Mouse (Mus musculus) MEL (cell line): Measurements from ENCODE around the gene Zfp92.

Source experiments
- CHD2 ChIP-seq: IDR thresholded peaks from 2 replicates; pipeline ENCODE4 v1.6.1; 2011; ENCODE audit warnings: low read length, improper control_type of control experiment
- CTCF ChIP-seq, 3 experiments: IDR thresholded peaks in 2 of 3; conservative IDR thresholded peaks in 1 of 3; 2 replicates each; pipeline ENCODE4 v1.5.1; 2011 to 2012; ENCODE audit warnings: low read length in 3 of 3, low read depth in 2 of 3, mild to moderate bottlenecking in 2 of 3, improper control_type of control experiment in 1 of 3, inconsistent platforms in 1 of 3, mixed read lengths in 1 of 3, moderate library complexity in 1 of 3; ENCODE audit not compliant: control insufficient read depth in 1 of 3, insufficient read depth in 1 of 3, poor library complexity in 1 of 3, severe bottlenecking in 1 of 3
- E2F4 ChIP-seq: IDR thresholded peaks from 2 replicates; pipeline ENCODE4 v1.6.1; 2011; ENCODE audit warnings: low read depth, low read length, improper control_type of control experiment, borderline replicate concordance
- ELF1 ChIP-seq: IDR thresholded peaks from 2 replicates; pipeline ENCODE4 v1.6.1; 2014; ENCODE audit warnings: low read depth, mild to moderate bottlenecking, inconsistent platforms, low read length, improper control_type of control experiment, moderate library complexity
- KAT2A ChIP-seq: conservative IDR thresholded peaks from 2 replicates; pipeline ENCODE4 v1.6.1; 2012; ENCODE audit warnings: low read depth, low read length, improper control_type of control experiment, inconsistent platforms
- MEF2A ChIP-seq: IDR thresholded peaks from 2 replicates; pipeline ENCODE4 v1.6.1; 2014; ENCODE audit warnings: low read depth, mild to moderate bottlenecking, inconsistent platforms, low read length, improper control_type of control experiment; ENCODE audit not compliant: poor library complexity, insufficient replicate concordance, severe bottlenecking; ENCODE audit errors: extremely low read depth
- NELFE ChIP-seq: IDR thresholded peaks from 2 replicates; pipeline ENCODE4 v1.6.1; 2011; ENCODE audit warnings: low read depth, low read length, improper control_type of control experiment
- TCF12 ChIP-seq: IDR thresholded peaks from 2 replicates; pipeline ENCODE4 v1.6.1; 2014; ENCODE audit warnings: low read depth, mild to moderate bottlenecking, inconsistent platforms, low read length, improper control_type of control experiment, moderate library complexity
- ZKSCAN1 ChIP-seq: IDR thresholded peaks from 2 replicates; pipeline ENCODE4 v1.6.1; 2012; ENCODE audit warnings: low read depth, mild to moderate bottlenecking, inconsistent platforms, low read length, improper control_type of control experiment, moderate library complexity
- ZNF384 ChIP-seq: IDR thresholded peaks from 2 replicates; pipeline ENCODE4 v1.6.1; 2012; ENCODE audit warnings: low read depth, mild to moderate bottlenecking, inconsistent platforms, low read length, improper control_type of control experiment

GRCm38 (mm10) chrX:73384419-73384818 is 26.5 kb upstream of the Zfp92 start:
- TF ChIP-seq CTCF (IDR thresholded peaks at IDR 0.05 in 2 of 3, conservative IDR thresholded peaks at IDR 0.05 in 1 of 3; ENCODE audit: control insufficient read depth in 1 of 3, insufficient read depth in 1 of 3, low read depth in 2 of 3, low read length in 3 of 3, poor library complexity in 1 of 3, severe bottlenecking in 1 of 3) (no peak), CHD2 (no peak), ELF1 (no peak), KAT2A (no peak), NELFE (no peak), TCF12 (no peak), ZKSCAN1 (no peak), ZNF384 (no peak), E2F4 (no peak), MEF2A (no peak)
